Mouse (Mus musculus) right cerebral cortex, postnatal 14 days (tissue): ENCODE results near the gene Sipa1l2.

ENCODE experiments used
- DNase-seq: peaks from one replicate; pipeline ENCODE4 v3.0.0; 2022

Sipa1l2 gene

DNA sequence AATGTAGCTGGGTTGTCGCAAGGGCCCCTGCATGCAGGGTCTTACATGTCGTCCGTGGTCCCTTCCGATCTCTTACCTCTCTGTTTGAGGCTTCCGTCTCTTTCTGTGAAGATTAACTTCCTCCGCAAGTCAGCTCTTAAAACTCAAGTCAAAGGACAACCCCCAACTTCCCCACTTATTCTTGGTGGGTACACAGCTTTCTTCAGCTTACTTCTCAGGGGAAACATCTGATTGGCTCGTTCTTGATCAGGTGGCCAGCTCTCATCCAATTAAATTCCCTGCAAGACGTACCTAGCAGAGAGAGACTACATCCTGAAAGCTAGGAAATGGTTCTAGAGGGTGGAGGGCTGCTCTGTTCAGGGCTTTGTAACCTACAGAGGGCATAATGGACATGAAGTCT lies 178.3 kb downstream of the Sipa1l2 start:
- DNase-seq = no peak

DNA sequence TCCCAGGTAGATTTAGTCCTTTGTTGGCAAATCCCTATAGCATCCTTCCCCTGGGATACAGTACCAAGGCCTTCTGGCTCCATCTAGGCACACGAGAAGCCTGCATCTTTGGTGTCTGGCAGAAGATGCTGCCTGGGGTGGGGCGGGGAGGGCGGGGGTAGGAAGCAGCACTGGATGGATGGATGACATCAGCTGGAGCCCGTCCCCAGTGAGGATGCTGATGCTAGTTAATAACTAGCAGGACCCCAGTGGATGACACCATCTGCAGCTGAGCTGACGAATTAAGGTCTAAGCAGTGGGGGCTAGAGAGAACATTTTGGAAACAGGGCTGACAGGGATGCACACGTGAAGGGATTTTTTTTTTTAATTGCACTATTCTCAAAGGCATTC lies 179.1 kb downstream of the Sipa1l2 start:
- DNase-seq = no peak

DNA sequence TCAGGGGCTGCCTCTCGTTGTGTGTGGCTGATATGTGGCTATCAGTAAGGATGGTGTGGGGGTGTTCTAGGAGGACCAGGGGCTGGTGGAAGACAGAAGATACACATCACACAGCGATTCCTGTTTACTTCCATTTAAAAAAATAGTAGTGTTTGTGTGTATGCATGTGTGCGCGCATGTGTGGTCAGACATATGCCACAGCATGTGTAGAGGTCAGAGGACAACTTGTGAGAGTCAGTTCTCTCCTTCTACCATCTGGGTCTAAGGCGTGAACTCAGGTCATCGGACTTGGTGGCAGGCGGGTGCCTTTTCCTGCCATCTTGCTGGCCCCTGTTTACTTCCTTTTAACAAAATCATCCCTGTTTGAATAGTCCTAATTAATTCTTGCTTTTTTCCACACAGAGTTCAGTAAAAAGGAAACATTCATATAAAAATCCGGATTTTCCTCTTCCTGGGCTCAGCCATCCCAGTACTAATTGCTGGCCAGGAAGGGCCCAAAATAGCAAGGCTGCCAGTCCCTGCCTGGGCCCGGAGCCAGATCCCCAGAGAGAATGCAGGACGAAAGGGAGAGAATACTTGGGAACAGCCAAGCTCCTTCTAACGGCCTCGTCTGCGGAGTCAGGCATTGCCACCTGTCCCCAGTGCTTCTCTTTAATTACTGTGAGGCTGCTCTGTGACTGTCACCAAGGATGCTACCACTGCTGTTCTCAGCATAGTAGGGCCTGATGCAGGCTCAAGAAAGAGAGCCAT lies 179.7 kb downstream of the Sipa1l2 start:
- peak; percentile 84 for DNase-seq

DNA sequence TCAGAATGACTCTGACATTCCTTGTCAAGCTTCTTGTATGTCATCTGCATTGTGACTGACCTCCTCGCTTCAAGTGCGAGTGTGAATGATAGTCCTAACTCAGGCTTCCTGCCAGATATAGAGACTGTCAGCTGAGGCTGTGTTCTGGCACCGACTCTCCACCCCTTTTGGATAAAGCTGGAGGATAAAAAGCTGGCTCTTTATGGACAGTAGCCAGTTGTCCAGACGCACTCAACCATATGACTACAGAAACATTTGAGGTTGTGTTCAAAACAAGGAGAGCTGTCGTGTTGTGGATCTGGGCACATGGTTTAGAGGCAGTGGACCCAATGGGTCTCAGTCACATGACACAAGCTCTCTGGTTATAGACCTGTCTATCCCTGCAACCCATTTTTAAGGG lies 180.3 kb downstream of the Sipa1l2 start:
- peak; percentile 19 for DNase-seq

DNA sequence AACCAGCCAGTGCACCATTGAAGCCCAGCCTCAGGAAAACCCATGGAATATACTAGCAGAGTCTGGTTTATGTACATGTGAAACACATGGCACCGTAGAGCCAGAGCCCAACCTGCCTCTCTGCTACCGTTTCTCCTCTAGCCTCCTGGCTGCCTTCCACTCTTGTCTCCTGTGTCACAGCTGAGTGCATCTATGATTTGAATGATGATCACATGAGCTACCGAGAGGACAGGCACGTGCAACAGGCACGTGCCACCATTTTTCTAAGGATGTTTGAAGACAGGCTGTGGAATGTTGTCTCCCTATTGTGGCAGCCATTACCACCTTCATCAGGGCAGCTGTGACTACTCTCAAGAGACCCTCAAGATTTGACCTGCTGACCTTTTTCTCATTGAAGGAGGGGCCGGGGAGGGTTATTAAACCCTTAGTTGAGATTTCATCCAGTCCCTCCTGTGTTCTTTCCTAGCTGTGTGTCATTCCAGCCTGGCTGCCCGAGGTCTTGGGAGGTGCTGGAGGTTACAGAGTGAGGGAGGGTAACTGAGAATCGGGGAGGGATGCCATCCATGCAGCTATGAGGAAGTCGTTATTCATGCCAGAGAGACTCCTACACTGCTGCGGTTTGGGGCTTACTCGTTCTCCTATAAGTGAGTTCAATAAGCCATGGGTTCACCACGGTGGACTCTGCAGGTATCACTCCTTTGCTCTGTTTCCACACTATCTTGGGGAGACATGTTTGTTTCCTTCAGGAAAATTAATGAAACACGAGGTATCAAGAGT lies 181.0 kb downstream of the Sipa1l2 start:
- no peak for DNase-seq

DNA sequence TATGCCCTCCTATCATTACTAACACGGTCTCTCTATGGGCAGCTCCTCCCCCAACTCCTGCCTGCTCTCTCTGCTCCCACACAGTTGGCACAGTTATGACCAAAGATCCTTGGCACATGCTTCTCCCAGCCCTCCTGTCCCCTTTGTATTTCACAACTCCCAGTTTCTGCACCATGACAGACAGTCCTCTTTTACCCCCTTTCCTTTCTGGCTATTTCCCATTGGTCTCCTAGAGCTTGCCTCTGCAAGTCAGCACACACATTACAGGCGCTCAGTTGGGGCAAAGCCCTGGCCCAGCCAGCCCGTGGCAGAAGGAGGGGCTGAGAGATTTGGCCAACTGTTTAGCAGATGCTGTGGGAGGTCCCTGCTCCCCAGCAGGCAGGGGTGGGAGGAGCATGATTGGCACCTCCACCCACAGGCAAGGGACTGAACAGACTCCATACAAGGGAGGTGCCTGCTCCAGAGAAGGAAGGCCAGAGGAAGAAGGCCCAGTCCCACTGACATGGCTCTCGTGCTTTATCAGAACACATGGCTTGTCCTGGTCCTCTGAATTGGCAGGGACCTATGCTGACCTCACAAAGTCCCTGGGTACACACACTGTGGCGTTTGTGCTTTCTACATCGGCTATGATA lies 184.0 kb downstream of the Sipa1l2 start:
- DNase-seq = peak; percentile 34

DNA sequence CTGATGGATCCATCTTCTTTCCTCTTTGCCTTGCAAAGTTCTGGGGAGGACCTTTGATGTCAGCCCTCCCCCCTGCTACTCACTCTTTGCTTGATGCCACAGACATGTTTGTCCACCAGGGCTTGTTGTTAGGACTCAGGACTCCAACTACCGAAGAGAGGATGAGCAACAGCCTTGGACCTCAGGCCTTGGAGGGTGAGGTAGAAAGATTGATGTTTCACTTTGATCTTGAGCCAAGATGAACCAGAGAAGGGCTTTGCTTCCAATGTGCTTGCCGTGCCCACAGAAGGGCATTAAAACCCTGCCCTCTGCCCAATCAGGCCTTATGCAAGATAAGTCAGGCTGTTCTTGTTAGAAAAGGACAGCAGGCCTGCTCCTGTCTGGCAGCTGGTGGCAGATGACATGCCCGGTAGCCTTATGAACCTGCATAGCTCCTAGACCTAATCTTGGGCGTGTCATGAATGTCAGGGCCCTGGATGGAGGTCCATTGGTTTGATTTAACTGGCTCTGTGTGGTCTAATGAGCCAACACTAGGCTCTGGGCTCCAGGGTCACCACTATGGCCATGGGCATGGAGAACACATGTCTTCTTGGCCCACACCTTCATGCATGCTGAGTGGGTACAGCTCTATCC lies 184.9 kb downstream of the Sipa1l2 start:
- no peak for DNase-seq

DNA sequence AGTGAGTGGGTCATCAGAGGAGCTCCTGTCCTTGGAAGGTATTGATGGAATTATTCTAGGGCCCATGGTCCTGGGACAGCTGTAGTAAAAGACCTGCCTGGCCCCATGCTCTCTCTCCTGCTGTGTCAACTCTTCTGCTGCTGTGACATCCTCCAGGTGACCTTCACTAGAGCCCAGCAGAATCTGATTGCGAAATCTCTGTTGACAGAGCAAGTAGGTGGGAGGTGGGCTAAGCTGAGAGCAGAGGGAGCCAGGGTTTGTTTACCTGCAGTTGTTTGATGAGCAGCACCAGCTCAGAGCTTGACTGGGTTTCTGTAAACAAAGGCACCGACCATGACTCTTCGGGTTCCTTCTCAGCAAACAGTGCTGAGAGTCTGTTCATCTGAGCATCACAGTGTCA lies 187.9 kb downstream of the Sipa1l2 start:
- DNase-seq = no peak

DNA sequence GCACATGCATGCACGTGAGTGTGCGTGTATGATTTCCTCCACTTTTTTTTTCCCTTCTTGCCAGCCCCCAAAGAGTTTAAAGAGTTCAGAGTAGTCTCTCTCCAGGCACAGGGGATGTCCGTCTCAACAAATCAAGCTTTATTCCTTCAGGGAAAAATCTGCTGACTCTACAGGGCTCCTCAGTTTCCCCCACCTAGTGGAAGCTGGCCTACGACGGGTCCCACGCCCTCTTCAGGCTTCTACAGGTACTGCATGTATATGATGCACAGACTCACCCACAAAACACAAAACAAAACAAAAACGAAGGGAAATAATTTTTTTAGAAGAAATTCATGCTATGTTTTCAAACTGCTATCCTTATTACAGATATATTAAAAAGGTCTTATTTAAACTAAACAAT lies 189.7 kb downstream of the Sipa1l2 start:
- no peak for DNase-seq

DNA sequence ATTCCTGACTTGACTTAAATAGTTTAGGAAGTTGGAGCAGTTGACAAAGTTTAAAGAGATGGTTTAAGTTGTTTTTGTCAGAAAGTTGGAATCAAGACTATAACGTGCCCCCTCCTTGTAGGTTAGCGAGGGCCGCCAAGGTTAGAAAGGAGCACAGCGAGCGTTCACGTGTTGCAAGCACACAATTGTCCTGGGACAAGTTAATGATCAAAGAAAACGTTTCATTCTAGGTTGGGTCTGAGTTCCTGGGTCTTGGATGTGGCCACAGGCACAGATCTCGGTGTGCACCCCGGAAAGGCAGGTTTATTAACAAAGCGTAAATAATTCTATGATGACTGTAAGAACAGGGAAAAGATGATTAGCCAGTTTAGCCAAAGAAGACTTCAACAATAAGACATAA lies 190.5 kb downstream of the Sipa1l2 start:
- DNase-seq = no peak

DNA sequence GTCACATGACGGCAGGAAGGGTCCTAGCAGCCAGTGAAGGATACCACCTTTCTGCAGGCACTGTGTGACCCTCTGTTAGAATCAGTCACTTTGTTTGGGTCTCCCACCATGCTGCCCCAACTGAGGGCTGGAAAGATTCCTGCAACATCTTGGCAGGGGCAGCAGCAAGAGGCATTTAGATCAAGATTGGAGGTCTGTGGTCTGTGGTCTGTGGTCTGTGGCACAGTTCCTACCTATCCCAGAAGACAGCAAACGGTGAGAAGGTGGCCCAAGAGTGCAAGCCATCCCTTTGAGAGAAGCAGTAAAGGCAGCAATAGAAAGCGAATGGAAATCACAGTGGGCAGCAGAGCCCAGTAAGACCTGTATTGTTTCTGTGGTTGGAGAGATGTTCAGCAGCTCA lies 191.9 kb downstream of the Sipa1l2 start:
- DNase-seq = no peak

DNA sequence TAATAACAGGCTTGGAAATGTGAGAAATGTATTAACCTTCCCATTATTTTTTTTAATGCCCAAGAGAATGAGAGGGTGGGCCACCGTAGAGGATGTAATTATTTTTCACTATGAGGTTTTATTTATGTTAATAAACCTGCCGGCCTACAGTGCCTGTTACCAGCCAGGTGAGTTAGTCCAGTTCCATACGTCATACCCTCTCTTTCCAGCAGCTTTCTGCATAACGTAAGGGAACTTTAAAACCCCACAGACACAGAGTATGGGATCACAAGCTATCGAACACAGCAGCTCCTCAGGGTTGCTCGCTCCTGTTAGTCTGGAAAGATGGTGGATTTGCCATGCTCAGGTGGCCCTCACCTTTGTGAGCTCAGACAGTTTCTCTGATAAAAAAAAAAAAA lies 193.2 kb downstream of the Sipa1l2 start:
- no peak for DNase-seq

DNA sequence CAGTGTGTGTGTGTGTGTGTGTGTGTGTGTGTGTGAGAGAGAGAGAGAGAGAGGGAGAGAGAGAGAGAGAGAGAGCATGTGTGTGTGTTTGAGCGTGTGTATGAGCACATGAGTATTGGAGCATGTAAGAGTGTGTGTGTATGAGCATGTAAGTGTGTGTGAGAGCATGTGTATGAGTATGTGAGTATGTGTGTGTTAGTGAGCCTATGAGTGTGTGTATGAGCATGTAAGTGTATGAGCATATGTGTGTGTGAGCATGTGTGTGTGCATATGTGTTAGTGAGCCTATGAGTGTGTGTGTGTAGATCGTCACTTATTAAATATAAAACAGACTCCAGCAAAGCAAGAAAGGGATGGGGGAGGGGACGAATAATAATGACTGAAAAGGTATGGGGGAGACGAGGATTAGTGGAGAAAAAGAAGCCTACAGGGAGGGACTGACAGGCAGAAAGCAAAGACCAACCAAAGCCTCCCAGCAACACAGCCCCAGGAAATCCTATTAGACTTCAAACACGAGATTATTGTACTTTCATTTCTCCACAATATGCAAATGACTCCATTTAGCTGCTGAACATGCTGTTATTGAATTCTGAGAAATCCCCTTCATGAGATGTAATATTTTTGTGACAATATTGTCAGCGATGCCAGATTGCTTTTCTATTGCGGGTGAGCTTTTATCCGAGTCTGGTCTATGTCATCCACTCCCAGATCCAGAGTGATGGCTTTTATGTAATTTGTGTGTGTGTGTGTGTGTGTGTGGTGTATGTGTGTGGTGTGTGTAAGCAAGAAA lies 193.8 kb downstream of the Sipa1l2 start:
- no peak for DNase-seq

DNA sequence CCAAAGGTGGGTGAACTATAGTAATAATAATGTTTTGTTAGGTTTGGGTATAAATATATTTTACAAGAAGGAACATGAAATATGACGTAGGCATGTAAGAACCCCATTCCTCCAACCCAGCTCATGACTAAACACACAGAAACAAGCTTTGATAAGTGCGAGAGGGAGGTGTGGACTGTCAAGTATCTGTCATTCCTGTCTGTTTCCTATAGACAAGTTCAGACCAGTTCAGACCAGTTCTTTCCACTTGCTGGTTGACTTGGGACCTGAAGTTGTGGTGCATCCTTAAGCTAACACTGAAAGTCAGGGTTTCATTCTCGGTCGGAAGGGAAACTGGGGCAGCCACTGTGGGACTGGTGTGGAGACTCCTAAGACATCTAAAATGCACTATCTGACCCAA lies 197.0 kb downstream of the Sipa1l2 start:
- DNase-seq = no peak

DNA sequence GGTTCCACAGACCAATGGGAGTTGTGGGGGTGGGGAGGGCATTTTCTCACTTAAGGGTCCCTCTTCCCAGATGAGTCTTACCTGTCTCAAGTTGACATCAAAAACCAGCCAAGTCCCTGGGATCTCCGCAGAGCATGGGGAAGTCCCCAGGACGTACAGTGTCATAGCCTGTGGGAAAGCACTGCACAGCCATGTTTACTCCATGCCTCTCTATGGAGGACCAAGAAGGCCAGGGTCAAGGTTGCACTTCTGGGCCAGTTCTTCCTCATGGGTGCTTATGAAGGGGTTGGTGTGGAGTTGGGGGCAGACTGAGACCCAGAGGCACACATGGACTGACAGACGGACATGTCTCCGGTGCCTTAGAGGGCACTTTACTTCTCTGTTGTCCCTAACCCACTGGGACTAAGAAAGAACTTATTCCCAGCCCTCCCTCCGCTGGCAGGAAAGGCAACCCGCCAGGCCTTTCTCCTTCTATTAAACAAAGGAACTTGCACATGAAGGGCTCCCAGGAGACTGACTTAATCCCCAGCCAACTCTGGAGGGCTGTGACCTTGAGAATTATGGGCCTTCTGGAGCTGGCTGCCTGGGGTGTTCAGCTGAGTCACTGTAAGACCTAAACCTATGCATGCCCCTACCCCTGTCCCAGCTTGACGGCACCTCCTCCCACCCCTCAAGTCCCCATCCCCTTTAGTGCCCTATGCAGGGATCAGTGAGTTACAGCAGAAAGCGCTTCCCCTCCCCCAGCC lies 199.9 kb downstream of the Sipa1l2 start:
- DNase-seq = no peak

DNA sequence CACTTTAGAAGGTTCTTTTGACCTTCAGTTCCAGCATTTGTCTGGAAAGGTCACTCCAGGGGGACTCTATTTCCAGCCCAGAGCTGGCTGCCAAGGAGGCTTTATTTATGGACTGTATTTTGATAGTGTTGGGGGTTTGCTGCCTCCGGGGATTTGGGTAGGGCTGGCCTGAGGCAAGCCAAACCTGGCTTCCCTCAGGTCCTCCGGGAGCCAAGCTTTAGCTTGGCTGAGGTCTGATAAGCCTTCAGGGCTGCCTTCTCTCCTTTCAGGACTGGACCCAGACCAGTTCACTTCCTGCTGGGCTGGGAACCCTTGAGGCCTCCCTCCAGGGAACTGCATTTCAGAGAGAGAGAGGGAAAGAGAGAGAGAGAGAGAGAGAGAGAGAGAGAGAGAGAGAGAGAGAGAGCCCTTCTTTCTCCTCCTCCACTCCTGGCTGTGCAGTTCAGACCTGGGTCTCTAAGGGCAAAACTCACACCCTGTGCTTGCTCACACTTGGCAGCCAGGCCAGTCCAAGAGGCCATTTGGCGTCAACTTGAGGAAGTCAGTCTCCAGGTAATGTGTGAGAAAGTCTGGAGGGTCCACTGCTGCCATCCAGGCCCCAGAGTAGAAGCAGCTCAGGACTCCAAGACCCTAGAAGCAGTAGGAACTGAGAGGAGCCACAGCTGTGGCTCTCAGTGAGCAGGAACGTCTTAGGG lies 201.1 kb downstream of the Sipa1l2 start:
- no peak for DNase-seq
